Mouse (Mus musculus) forebrain, embryonic 12.5 days (tissue): ENCODE results near the gene Mast4. TPM values are rescaled to one million over a fixed set of nuclear protein-coding genes. Genes with fewer than 3 reads are reported as not detected.

Experiments
- ATAC-seq: fragments of 200-750 bp; cut with Nextera tagmentation; 2 replicates; pipeline ENCODE4 v1.8.0; 2017; ENCODE audit warnings: moderate TSS enrichment; ENCODE audit not compliant: low FRiP score
- H3K27ac ChIP-seq: fragments of 300-500 bp; sonication (generic); 2 replicates; pipeline ENCODE4 v1.5.1; 2016; ENCODE audit warnings: mild to moderate bottlenecking
- H3K27me3 ChIP-seq: fragments of 300-500 bp; sonication (generic); 2 replicates; pipeline ENCODE4 v1.6.1; 2016; ENCODE audit warnings: mild to moderate bottlenecking
- H3K36me3 ChIP-seq: fragments of 300-500 bp; sonication (generic); replicated peaks from 2 replicates; pipeline ENCODE4 v1.6.1; 2016; ENCODE audit warnings: mild to moderate bottlenecking
- H3K4me1 ChIP-seq: fragments of 300-500 bp; sonication (generic); 2 replicates; pipeline ENCODE4 v1.6.1; 2016
- H3K4me2 ChIP-seq: fragments of 300-500 bp; sonication (generic); 2 replicates; pipeline ENCODE4 v1.6.1; 2016; ENCODE audit warnings: mild to moderate bottlenecking, moderate library complexity
- H3K4me3 ChIP-seq: fragments of 300-500 bp; sonication (generic); replicated peaks from 2 replicates; pipeline ENCODE4 v1.5.1; 2016; ENCODE audit warnings: mild to moderate bottlenecking
- H3K9ac ChIP-seq: fragments of 300-500 bp; sonication (generic); 2 replicates; pipeline ENCODE4 v1.6.1; 2016; ENCODE audit warnings: mild to moderate bottlenecking
- H3K9me3 ChIP-seq: fragments of 300-500 bp; sonication (generic); 2 replicates; pipeline ENCODE4 v1.6.1; 2016
- WGBS: fragments of 180-500 bp; shearing (Covaris S2); methylation state at CpG from one replicate; pipeline ENCODE4 v1.1.7; 2016; 5-methylcytosine and 5-hydroxymethylcytosine counted together
- polyA plus RNA-seq: library from polyadenylated mRNA; unstranded; fragments of >200 nt; fragmentation: Nextera tagmentation; extraction: Ambion mirVana; gene quantifications from 2 replicates; pipeline ENCODE4 v1.2.1, GENCODE M21; 2016

Gene Mast4
- polyA plus RNA-seq, 1 experiment from 2014 or later: 21.5 TPM

DNA sequence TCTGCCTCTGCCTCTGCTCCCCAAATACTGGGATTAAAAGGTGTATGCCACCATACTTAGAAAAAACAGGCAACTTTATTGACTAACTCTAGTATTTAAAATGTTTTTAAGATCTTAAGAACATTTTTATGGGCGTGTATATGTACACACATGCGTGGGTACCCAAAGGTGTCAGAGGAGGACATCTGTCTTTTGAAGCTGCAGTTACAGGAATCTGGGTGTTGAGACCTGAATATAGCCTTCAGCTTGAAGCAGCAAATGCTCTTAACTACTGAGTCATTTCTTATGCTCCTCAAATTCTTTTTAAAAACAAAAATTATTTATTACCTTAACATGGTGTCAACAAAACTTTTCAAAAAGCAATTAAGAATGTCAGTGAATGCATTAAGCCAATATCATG, 329.1 kb downstream of the Mast4 start:
- Histone ChIP-seq H3K4me3 (no peak overlapping the region), H3K27ac (no peak overlapping the region), H3K27me3 (no peaks in the 10 kb centered on the region), H3K4me2 (no peak overlapping the region), H3K9me3 (no peaks in the 10 kb centered on the region), H3K9ac (no peak overlapping the region), H3K4me1 (peaks cover 14% of the 10 kb centered on the region), H3K36me3 (no peaks in the 10 kb centered on the region)
- no peak for ATAC-seq
- 91% methylated on average over 2 of the region's 2 CpGs for WGBS

- H3K4me2 ChIP-seq: no peak overlapping the region
- ATAC-seq: no peak
- H3K9me3 ChIP-seq: no peaks in the 10 kb centered on the region
- H3K4me3 ChIP-seq: no peak overlapping the region
- H3K36me3 ChIP-seq: no peaks in the 10 kb centered on the region
- peaks cover 14% of the 10 kb centered on the region for H3K4me1 ChIP-seq
- WGBS: 92% methylated on average over 1 of the region's 1 CpGs
- H3K27me3 ChIP-seq: no peaks in the 10 kb centered on the region
- H3K9ac ChIP-seq: no peak overlapping the region
- H3K27ac ChIP-seq: no peak overlapping the region
Observed at GRCm38 (mm10) chr13:103001831-103002230, 332.5 kb downstream of the Mast4 start.

DNA sequence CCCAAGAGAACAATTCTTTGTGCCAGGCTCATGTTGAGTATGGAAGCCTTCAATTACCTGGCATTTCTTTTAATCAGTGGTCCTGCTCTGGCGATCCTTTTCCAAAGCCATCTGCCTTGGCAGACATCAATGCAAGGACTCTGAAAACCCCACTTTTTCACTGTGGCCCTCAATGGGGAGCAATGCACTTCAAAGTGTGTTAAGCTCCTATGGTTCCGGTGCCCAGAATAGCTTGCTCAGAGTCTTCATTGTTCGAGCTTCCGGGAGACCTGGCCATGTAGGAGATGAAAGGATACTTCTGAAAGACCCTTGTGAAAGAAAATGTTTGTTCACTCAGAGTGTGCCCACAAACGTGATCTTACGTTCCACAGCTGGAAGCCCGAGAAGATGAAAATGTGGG, 333.4 kb downstream of the Mast4 start:
- peaks cover 14% of the 10 kb centered on the region for H3K4me1 ChIP-seq
- H3K27ac ChIP-seq: no peak overlapping the region
- no peaks in the 10 kb centered on the region for H3K36me3 ChIP-seq
- H3K4me2 ChIP-seq: no peak overlapping the region
- no peaks in the 10 kb centered on the region for H3K27me3 ChIP-seq
- H3K4me3 ChIP-seq: no peak overlapping the region
- WGBS: 13% methylated on average over 7 of the region's 7 CpGs
- no peak for ATAC-seq
- no peak overlapping the region for H3K9ac ChIP-seq
- no peaks in the 10 kb centered on the region for H3K9me3 ChIP-seq

- WGBS: 93% methylated on average over 11 of the region's 11 CpGs
Observed at GRCm38 (mm10) chr13:102994098-102994497, 340.2 kb downstream of the Mast4 start.

DNA sequence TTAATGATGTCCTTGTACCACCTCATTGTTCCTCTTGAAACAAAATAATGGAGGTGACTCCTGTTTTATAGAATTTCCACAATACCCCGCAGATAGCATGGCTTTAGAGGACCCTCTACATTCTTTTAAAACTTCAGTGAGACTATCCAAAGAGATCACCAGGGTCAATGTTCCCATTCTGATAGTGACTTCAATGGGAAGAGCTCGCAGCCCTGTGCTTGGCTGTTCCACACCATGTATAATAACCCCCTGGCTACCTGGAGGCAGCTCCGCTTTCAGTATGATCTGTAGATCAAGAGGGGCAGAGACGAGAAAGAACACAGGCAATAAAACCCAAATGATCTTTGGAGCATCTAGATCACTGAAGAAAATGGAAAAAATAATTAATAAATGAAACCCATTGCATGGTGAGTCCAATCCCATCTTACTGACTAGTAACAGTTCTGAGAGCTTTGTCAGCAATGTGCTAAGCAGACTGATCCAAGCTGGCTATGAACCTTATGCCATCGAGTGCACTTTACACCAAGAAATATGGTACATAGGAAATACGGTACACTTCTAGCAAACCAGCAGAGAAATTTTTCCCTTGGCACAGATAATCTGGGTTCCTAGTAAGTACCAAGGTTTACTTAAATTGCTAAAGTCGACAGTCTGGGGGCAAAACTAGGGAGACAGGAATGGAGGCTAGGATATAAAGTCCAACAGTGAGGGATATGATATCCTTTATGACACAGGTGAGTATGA, 341.4 kb downstream of the Mast4 start:
- ATAC-seq: no peak
- Histone ChIP-seq H3K4me2 (no peak overlapping the region), H3K9me3 (no peaks in the 10 kb centered on the region), H3K4me1 (peaks cover 6% of the 10 kb centered on the region; the same call in 1 of the 2 replicates), H3K36me3 (no peaks in the 10 kb centered on the region), H3K27ac (no peak overlapping the region), H3K27me3 (no peaks in the 10 kb centered on the region), H3K4me3 (no peak overlapping the region), H3K9ac (no peak overlapping the region)
- WGBS: 89% methylated on average over 7 of the region's 7 CpGs

More at GRCm38 (mm10) chr13:102994098-102994497, 340.2 kb downstream of the Mast4 start:
- Histone ChIP-seq H3K9ac (no peak overlapping the region), H3K36me3 (no peaks in the 10 kb centered on the region), H3K4me1 (peaks cover 6% of the 10 kb centered on the region; the same call in 1 of the 2 replicates), H3K27me3 (no peaks in the 10 kb centered on the region), H3K27ac (no peak overlapping the region), H3K9me3 (no peaks in the 10 kb centered on the region), H3K4me2 (no peak overlapping the region), H3K4me3 (no peak overlapping the region)
- ATAC-seq: no peak

- no peak for ATAC-seq
- no peak overlapping the region for H3K9ac ChIP-seq
- 66% methylated on average over 11 of the region's 11 CpGs for WGBS
- no peak overlapping the region for H3K4me3 ChIP-seq
- no peaks in the 10 kb centered on the region for H3K36me3 ChIP-seq
- H3K9me3 ChIP-seq: no peaks in the 10 kb centered on the region
- H3K4me1 ChIP-seq: peaks cover 6% of the 10 kb centered on the region; the same call in 1 of the 2 replicates
- H3K27me3 ChIP-seq: no peaks in the 10 kb centered on the region
- no peak overlapping the region for H3K4me2 ChIP-seq
- H3K27ac ChIP-seq: no peak overlapping the region
Observed at GRCm38 (mm10) chr13:102991928-102992327, 342.4 kb downstream of the Mast4 start.

- ATAC-seq: no peak
- 90% methylated on average over 7 of the region's 7 CpGs for WGBS
- Histone ChIP-seq H3K4me2 (no peak overlapping the region), H3K36me3 (no peaks in the 10 kb centered on the region), H3K27ac (no peak overlapping the region), H3K9me3 (no peaks in the 10 kb centered on the region), H3K4me3 (no peak overlapping the region), H3K27me3 (no peaks in the 10 kb centered on the region), H3K4me1 (peaks cover 6% of the 10 kb centered on the region; the same call in 1 of the 2 replicates), H3K9ac (no peak overlapping the region)
Observed at GRCm38 (mm10) chr13:102991196-102991595, 343.1 kb downstream of the Mast4 start.

DNA sequence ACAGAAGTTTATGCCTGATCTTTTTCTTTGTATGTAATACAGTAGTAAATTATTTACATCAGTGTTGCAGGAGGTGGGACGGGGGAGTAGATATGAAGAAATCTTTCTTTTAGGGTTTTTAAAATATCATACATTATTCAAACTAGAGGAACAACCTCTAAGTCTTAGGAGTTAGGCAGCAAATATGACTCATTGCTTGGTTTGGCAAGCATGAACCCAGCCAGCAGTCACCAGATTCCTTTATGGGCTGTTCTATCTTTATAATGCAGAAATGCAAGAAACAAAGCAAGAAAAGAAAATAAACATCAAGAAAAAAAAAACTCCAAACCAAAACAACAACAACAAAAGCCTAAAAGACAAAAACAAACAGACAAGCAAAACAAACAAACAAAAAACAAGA, 344.2 kb downstream of the Mast4 start:
- WGBS: 87% methylated on average over 1 of the region's 1 CpGs
- Histone ChIP-seq H3K9ac (no peak overlapping the region), H3K4me3 (no peak overlapping the region)

DNA sequence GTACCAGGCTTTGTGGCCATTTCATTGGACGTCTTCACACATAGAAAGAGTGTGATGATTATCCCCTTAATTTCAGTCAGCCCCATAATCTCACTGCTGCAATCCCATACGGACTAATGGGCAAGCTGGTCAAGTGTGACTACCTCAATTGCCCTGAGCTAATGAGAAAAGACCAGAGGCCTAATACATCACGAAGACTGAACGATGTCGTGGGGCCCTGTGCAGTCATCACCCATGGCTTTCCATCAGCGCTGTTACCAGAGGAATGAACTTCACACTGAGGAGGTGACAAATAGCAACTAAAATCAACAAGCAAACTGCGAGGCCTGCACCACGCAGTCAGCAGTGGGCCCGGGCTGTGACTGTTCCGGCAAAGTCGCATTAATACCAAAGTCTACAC, 344.7 kb downstream of the Mast4 start:
- 75% methylated on average over 11 of the region's 11 CpGs for WGBS
- H3K4me1 ChIP-seq: peaks cover 6% of the 10 kb centered on the region; the same call in 1 of the 2 replicates

More for the DNA sequence above, 344.2 kb downstream of the Mast4 start:
- H3K4me1 ChIP-seq: peaks cover 6% of the 10 kb centered on the region; the same call in 1 of the 2 replicates
- H3K27me3 ChIP-seq: no peaks in the 10 kb centered on the region
- ATAC-seq: no peak
- no peak overlapping the region for H3K27ac ChIP-seq
- H3K36me3 ChIP-seq: no peaks in the 10 kb centered on the region
- H3K9me3 ChIP-seq: no peaks in the 10 kb centered on the region
- no peak overlapping the region for H3K4me2 ChIP-seq

GRCm38 (mm10) chr13:102988976-102989375, 345.3 kb downstream of the Mast4 start:
- H3K4me2 ChIP-seq: no peak overlapping the region
- H3K9me3 ChIP-seq: peaks cover 5% of the 10 kb centered on the region; the same call in 1 of the 2 replicates
- no peaks in the 10 kb centered on the region for H3K27me3 ChIP-seq
- no peak for ATAC-seq
- H3K4me1 ChIP-seq: peaks cover 6% of the 10 kb centered on the region; the same call in 1 of the 2 replicates
- no peak overlapping the region for H3K27ac ChIP-seq
- H3K36me3 ChIP-seq: no peaks in the 10 kb centered on the region
- no peak overlapping the region for H3K4me3 ChIP-seq
- no peak overlapping the region for H3K9ac ChIP-seq
- 87% methylated on average over 4 of the region's 4 CpGs for WGBS

More for the DNA sequence above, 344.7 kb downstream of the Mast4 start:
- Histone ChIP-seq H3K4me2 (no peak overlapping the region), H3K27me3 (no peaks in the 10 kb centered on the region), H3K27ac (no peak overlapping the region), H3K4me3 (no peak overlapping the region), H3K9me3 (no peaks in the 10 kb centered on the region), H3K36me3 (no peaks in the 10 kb centered on the region), H3K9ac (no peak overlapping the region)
- ATAC-seq: no peak

GRCm38 (mm10) chr13:102988251-102988895, 345.9 kb downstream of the Mast4 start:
- no peak overlapping the region for H3K27ac ChIP-seq
- H3K4me3 ChIP-seq: no peak overlapping the region
- peaks cover 5% of the 10 kb centered on the region; the same call in 1 of the 2 replicates for H3K9me3 ChIP-seq
- 74% methylated on average over 11 of the region's 11 CpGs for WGBS
- H3K36me3 ChIP-seq: no peaks in the 10 kb centered on the region
- no peak for ATAC-seq
- peaks cover 6% of the 10 kb centered on the region; the same call in 1 of the 2 replicates for H3K4me1 ChIP-seq
- no peak overlapping the region for H3K9ac ChIP-seq
- H3K27me3 ChIP-seq: no peaks in the 10 kb centered on the region
- H3K4me2 ChIP-seq: no peak overlapping the region

- WGBS: 97% methylated on average over 4 of the region's 4 CpGs
- no peak overlapping the region for H3K27ac ChIP-seq
- H3K27me3 ChIP-seq: no peaks in the 10 kb centered on the region
- H3K9me3 ChIP-seq: peaks cover 5% of the 10 kb centered on the region; the same call in 1 of the 2 replicates
- H3K9ac ChIP-seq: no peak overlapping the region
- H3K36me3 ChIP-seq: no peaks in the 10 kb centered on the region
- H3K4me3 ChIP-seq: no peak overlapping the region
- no peaks in the 10 kb centered on the region for H3K4me1 ChIP-seq
- ATAC-seq: no peak
- no peak overlapping the region for H3K4me2 ChIP-seq
Observed at GRCm38 (mm10) chr13:102984550-102984949, 349.7 kb downstream of the Mast4 start.
